Mouse (Mus musculus): ENCODE measurements at regions not wholly inside any gene's neighbourhood (a gene's known extent, or its start where the extent isn't known, plus 50 kb on each side); places are given as distances from the start of the nearest gene placed in this dataset.

DNA sequence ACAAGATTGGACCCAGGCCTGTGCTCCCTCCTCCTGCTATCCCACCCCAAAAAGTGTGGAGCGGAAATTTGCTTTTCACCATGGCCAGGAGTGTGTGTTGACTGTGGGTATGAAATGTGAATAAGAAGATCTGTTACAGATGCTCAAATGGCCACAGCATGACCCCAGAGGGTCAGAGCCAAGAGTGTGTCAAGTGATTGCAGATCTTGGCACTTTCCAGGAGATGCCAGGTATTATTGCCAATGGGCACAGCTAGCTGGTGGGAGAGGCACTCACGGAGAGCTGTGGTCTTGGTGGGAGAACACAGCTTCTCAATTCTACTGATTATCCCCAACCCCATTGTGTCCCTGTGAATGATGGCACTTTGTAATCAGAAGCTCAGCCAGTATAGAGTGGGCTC is 62.7 kb downstream of the Smim20 start:
- ATAC-seq, result no peak

DNA sequence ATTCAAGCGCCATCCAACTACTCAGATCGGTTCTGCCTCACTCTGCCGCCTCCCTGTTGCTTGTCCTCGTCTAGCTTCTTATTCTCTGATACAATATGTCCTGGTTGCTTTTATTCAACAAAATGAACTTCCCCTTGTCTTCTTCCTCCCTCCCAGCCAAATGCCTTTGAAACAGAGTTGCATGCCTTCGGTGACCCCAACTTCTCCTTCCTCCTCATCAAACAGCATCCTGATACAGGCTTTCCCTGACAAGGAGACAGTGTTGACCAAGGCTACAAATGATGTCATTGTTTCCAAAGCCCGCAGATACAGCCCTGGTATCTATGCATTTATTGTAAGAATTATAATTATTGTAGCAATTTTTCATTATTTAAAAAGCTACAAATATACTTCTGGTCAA is 69.8 kb downstream of the Smim20 start:
- ATAC-seq, result no peak

DNA sequence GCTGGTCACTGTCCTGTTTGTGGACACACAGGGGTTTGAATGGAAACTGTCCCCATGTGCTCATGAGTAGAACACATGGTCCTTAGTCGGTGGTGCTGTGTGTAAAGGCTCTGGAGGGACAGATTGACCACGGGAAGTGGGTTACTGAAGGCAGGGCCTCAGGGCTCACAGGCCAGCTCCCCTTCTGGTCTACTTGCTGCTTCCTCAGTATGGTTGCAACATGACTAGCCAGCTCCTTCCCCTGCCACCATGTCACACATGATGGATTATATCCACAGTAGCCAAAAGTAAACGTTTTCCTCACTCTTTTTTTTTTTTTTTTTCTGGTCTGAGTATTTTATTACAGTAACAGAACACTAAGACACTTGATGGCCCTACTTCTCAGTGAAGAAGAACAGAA is 70.9 kb downstream of the Smim20 start:
- ATAC-seq, result no peak

DNA sequence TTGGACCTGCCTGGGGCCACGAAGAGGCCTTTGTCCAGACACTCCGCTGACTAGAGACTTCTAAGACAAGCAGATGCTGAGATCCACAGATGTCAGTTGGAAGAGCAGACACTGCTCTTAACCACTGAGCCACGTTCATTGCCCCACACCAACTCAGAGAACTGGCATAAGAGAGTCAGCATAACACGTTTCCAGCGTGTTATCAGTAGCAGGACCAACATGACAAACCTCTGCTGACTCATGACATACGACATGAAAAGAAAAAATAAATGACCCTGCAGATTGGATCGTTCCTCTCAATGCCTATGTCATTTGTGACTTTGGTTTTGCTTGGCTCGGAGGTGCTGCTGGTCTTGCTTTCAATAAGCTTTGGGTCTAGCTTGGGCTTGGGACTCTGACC is 78.3 kb downstream of the Smim20 start:
- no peak for ATAC-seq

DNA sequence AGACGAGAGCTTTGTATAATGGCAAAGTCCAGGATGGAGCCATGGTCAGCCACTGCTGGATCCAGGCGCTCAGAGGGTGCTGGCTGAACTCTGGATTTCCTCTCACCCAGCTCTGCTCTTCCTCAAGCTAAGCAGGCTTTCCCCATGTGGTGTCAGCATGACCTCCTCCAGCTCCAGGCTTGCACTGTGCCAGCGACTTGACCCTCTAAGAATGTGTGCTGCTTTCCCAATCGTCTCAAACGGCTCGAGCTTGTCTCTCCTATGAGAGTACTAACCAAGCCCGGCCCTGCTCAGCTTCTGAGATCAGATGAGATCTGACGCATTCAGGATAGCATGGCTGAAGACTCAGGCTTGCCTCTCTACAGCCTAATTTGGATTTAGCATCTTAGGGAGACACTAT is 79.1 kb downstream of the Smim20 start:
- no peak for ATAC-seq

DNA sequence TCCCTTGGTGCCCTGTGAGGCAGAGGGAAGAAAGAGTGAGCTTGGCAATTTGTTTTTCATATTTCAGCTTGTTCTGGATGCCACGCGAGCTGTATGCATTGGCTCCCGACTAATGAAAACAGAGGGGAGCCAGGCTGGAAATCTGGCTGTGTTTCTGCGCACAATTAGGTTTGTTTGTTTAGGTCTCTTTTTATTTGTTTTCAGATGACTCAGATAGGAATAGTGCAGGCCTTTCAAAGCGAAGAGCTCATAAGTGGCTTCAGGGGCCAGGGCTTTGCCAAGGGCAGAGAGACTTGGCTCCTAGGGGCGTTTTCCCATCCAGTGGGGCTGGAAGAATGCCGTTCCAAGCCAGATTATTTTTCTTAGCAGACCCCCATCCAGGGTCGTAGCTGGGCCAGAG is 79.9 kb downstream of the Smim20 start:
- no peak for ATAC-seq

DNA sequence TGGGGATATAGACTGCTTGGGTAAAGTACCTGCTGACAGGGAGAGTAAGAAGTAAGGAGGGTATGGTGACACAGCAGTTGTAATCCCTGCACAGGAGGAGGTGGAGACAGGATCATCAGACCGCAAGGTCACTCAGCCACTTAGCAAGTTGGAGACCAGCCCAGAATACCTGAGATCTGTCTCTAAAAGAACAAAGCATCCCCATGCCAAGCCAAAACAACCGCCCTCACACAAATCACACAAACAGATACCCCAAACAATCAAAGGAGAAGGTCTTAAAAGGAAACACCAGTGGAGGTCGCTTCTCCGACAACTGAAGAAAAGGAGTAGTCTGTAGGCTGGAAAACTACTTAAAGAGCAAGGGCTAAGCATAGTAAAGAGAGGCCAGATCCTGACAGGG is 86.0 kb downstream of the Smim20 start:
- no peak for ATAC-seq

DNA sequence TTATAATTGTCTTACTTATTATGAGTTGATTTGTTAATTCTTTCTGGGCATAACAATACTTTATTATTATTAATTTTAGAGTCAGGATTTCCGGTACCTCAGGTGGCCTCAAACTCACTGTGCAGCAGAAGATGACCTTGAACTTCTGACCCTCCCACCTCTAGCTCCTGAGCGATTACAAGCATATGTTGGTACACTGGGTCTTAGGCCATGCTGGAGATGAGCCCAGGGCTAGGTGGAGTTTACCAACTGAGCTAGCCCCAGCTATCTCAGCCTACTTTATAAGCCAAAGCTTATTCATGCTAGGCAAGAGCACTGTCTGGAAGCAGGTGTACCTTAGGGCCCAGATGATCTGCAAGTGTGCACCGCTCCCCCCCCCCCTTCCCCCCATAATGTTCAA is 87.4 kb downstream of the Smim20 start:
- ATAC-seq, result no peak

DNA sequence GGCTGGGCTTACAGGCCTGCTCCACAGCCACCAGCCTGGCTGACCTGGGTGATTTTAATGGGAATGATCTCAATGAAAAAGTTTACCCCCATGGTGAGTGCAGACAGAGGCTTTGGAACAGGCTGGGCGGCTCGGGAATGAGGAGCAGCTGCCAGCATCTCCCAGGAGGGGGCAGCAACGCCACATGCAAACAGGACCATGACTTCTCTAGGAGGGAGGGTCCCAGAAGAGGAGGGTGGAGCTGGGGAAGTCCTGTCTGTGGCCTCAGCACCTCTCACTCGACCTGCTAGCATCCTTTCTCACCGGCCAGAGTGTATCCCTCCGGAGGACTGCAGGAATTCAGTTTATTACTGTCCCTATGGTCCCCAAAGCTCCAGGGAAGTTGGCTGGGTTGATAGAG is 88.2 kb downstream of the Smim20 start:
- ATAC-seq, result peak; percentile 92

DNA sequence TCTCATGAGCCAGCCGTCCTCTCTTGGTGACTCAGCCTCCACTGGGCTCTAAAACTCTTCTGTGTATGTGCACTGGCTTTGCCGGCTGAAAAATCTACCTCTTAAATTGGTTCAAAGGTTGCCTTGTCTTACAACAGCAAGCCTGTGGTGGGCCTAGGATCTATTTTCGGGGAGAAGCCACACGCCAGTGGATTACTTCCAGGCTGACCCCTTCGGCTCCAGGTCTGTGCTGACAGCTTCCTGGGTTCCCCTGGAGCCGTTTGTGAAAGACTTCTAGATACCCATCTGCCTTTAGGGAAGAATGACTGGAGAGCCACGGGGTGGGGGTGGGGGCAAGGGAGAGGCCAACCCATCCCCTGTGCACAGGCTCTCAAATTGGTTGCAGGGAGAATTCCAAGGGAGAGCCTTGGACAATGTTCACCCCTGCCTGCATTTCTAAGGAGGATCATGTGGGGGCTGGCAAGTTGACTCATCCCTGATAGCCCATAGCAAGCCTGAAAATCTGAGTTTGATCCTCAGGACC is 90.3 kb downstream of the Smim20 start:
- ATAC-seq, result no peak

DNA sequence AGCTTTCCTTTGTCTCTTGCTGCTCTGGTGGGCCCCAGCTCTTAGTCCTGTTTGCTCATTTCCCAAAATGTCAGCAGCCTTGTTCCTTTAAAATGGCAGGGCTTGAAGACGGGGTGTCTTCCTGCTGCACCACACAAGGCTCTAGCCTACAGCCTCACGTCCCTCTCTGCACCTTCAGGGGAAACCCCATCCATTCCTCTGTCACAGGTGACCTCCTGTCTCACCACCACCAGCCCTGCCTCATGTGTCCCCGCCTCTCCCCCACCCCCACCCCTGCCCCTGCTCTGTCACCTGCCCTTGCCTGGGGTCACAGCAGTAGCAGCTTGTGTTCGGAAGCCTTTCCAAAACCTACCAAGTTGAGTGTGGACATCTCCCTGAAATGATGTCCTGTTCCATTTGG is 91.3 kb downstream of the Smim20 start:
- no peak for ATAC-seq

DNA sequence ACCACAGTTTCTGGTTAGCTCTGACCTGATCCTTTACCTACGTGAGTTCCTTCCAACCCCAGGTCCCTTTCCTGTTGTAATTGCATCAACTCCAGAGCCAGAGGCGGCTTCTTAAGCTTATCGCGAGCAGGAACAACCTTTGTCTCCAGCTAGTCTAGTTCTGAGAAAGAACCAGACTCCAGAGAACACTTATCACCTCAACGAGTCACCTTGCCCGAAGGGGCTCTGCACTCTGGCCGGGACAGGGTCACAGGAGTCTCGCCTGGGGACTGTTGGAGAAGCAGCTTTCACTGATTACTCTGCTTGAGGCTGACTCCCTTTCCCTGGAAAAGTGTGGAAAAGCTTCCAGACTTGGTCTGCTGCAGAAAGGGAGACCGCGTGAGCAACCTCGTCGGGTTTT is 93.0 kb downstream of the Smim20 start:
- ATAC-seq, result no peak

DNA sequence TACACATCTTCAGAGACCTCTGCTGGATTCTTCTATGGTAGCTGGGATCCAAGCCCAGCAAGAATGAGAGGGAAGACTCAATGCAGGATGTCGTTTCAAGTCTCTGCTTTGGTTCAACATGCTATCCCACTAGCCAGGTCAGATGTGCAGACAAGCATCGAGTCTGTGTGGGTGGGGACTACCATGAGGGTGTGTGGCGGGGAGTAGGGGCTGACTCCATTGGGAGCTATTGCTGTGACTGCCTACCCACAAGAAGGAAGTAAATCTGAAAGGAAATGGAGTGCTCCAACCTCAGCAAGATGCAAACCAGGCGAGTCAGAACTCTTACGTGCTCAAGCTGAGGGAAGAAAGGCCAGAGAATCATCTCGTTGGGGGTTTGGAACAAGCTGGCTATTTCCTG is 94.4 kb downstream of the Smim20 start:
- ATAC-seq, result no peak

DNA sequence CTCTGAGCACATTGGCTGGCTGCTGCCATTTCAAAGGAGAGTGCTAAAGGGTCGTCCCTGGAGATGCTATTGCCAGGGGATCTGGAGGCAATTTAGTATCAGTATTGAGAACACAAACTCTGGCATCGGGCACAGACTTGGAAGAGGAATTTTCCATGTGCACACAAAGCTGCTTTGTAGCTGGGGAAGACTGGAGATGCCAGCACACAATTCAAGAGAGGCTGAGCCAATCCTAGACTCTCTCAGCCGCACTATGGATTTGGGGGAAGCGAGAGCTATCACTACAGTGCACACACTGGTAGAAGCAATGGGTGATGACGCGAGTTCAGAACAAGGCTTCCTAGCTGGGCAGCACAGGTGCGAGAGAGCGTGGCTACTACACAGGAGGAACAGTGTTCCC is 97.0 kb downstream of the Smim20 start:
- no peak for ATAC-seq

DNA sequence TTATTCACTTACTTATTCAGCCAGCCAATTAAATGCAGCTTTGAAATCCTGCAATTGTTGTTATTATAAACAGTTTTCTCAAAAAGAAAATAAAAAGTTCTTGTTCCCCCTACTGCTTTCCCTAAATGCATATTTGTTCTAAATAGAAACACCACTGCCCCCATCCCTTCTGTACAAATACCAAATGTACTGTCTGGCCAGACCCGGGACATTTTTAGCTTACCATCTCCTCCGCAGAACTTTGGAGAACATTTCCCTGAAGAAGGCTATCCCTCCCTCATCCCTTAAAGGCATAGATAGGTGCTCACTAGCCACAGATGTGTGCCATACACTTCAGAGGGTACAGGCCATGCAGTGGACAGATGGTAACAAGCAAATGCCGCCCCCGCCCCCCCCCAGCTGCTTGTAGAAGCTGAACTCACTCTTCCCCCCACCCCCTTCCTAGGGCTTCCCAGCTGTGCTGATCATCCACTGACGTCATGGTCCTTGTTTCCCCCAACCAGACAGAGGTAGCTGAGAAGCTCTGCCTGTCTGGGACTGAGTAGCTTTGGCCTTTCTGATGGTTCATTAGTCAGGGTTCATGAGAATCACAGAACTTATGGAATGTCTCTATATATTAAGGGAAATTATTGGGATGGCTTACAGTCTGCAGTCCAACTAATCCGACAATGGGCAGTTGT is 98.9 kb upstream of the Rbpj start:
- ATAC-seq, result no peak

DNA sequence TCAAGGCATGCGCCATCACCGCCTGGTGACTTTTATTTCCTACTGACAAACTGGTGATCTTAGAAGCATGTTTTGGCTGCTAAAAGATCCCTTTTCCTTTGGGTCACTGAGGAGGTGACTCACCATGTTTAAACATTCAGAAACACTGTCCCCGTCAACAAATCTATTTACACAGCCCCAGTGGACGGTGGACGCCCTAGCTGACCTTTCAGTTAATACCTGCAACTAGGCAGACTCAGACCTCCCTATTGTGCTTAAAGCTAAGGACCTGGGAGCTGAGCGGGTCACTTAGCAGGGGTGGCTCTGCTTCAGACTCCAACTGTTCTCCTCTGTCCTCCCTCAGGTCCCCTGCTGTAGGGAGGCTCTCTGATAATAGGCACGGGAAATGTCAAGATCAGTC is 95.7 kb upstream of the Rbpj start:
- no peak for ATAC-seq

DNA sequence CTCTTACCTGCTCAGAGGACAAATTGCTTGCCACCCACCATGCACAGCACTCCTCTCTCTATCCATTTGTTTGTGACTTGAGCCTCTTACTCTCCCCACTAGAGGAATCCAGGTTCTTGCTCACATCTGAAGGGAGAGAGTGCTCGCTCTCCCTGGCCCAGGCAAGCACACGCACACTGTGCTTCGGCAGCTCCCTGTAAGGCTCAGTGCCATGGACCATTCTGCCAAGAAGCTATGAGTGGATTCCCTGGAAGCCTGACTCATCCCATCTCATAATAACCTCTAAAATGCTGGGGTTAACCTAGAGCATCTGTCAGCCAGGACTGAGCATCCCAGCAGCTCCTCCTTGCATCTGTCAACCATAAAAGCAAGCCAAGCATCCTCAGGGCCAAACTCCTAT is 94.3 kb upstream of the Rbpj start:
- ATAC-seq, result no peak

DNA sequence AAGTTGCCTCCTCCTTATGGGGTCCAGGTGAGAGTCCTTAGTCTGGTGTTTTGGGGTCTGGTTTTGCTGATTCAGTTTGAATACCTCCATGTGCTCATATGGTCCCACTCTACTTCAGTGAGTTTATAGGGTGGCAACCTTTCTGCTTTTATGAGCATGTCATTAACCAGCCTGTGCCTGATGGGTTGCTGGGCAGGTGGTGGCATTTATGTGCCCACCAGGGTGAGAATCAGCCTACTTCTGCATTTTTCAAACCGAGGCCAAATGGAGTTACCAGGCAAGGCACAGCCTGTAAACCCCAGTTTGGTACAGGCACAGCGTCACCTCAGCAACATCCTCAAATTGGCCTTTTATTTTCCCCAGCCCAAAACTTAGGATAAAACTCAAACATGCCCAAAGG is 92.6 kb upstream of the Rbpj start:
- no peak for ATAC-seq

DNA sequence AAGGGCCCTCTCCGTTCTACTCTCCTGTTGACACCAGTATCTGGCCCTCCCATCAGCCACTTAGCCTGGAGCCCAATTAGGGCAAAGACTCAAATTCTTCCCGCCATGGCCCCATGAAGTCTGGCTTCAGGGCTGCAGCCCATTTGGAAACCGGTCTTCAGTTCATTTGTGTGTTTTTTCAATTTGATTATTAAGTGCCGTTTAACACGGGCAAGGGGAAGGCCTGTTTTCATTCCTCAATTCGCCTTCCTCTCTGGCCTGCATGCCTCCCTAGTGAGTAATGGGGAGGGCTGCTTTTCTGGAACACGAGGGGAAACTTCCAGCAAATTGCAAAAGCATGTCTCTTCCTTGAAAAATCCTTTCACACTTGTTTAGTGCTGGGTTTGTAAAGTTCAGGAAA is 89.1 kb upstream of the Rbpj start:
- ATAC-seq, result no peak

DNA sequence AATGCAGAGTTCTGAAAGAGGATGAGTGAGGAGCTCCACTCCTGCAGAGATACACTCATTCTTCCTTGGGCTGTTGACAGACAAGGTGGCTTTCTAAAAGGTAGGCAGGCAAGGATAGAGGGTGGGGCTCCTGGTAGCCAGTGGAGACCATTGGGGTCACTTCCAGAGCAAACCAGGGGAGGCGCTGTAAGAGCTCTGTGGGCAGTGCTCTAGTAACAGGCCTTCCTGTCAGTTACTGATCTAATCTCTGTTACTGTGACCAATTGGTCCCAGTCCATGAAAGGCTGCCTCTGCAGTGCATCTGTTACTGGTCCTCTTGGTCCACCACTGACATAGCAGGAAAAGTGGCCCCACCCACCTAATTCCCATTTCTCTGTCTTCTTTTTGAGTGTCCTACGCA is 88.3 kb upstream of the Rbpj start:
- ATAC-seq, result no peak

DNA sequence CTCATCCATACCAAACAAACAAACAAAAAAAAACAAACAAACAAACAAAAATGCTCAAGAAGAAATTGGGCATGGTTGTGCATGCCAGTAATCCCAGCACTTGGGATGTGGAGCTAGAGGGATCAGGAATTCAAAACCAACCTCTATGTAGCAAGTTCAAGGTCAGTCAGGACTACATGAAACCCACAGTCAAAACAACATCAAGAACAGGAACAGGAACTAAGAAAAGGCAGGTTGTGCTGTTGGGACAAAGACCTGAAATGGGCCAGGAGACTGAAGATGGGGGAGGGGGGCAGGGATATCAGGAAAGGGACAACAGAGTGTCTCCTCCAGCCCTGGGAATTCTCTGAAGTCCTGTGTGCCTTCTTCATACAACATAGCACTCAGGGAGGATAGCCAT is 87.8 kb upstream of the Rbpj start:
- no peak for ATAC-seq

DNA sequence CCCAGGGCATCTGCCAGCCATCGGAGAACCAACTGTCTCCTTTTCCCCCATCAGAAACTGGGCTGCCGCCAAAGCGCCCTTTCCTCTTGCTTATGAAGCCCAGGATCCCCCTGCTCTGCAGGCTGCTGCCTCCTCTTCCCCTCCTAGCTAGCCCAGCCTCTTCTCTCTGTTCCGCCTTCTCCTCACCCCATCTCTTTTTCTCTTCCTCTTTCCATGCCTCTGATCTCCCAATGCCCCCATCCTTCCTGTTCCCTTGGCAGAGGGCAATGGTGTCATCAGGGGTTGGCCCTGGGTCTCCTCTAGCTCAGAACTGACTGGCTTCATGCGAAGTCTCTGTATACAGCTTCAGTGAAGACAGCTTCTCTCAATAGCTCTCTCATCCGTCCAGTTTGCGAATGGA is 87.4 kb upstream of the Rbpj start:
- no peak for ATAC-seq

DNA sequence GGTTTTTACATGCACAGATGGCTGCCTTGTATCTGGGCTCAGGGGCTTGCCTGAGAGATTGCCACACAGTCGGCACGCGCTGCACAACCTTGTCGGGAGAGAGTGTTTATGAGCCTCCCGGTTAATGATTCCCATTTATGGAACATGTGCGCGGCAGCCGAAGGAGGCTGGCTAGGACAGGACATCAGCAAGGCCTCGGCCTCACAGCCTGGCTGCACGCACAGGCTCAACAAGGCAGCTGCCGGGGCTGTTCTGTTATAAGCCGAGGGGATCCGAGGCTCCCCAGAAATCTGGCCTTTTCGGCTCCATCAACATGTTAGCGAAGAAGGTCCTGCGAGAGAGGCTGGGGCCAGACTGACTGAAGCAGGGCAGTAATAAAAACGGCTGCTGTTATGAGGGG is 86.3 kb upstream of the Rbpj start:
- no peak for ATAC-seq

DNA sequence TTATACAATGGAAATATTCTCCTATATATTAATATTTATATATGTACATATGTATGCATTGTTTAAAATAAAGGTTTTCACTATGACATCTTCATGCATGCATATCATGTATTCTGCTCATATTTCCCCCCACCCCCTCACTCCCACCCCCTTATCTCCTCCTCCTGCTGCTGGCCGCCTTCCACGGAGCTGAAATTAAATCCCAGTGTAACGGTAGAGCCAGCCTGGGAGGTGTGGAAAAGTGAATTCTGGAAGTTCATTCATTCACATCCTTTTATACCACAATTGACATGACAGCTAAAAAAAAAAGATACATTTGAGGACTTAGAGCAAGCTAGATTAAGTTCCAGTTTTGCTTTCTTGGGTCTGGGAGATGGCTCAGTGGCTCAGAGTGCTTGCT is 85.7 kb upstream of the Rbpj start:
- ATAC-seq, result no peak

DNA sequence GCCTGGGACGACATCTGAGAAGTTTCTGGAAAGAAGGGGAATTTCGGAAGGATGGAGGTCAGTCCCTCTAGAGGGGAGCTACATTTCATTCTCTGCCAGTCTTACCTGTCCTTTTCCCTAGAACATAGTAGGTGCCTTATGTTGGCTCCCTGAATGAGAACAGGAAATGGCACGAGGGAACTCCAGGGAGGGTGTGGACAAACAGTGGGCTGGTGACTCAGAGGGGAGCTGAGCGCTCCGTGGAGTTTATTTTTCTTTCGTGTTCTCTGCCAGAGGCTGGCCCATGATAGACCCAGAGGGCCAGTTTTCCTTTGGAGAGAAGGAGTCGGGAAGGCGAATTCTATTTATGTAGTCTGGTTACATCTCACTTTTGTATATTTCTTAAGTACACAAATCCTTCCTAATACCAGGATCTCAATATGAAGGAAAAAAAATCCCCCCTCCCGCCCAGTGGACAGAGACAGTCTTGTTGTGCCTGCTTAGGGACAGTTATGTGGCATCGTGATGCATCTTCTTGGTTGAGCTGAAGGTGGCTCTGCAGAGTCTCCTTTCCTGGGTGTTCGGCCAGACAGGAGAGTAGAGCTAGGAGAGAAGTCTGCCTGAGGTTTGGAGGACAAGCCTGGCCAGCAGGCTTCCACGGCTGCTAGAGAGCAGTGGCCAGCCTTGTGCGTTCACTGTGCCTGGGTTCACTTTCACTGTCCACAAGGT is 84.3 kb upstream of the Rbpj start:
- ATAC-seq, result no peak

Data from inflammation-experienced regulatory T-cells, adult 6 months (primary cell).